Mouse (Mus musculus): ENCODE data around the gene Ficd. TPM values are rescaled to one million over a fixed set of nuclear protein-coding genes. Genes with fewer than 3 reads are reported as not detected.
"Not testable (repeated sequence)": the region's sequence is repeated elsewhere in the genome, so short reads cannot be mapped to it uniquely, and the experiment has no call there.

The Ficd gene
- total RNA-seq, 1 experiment = 8.6 TPM

- no peak for DNase-seq (ENCODE audit: low read depth, low spot score)
- in situ Hi-C loops (cut with MboI; ENCODE audit: low sequenced_read_pairs in 2 of 2, unreplicated experiment in 2 of 2) = loop anchor here in 1 of 2 experiments (5.0 kb wide), 1 partner anchor 36 kb away; no protein-coding TSS in a partner anchor
- no peak overlapping the region for H3K27ac ChIP-seq (ENCODE audit: insufficient read depth, low read depth, low read length, poor library complexity, severe bottlenecking)
- no peak overlapping the region for H3K4me3 ChIP-seq (ENCODE audit: insufficient read depth in 1 of 2, low read depth in 1 of 2, low read length in 2 of 2, poor library complexity in 1 of 2, severe bottlenecking in 1 of 2)
- H3K9me3 ChIP-seq (ENCODE audit: control insufficient read depth, insufficient read depth, low read depth, low read length) = no peaks in the 10 kb centered on the region
- no peak overlapping the region for H3K9ac ChIP-seq (ENCODE audit: insufficient read depth, low read depth, low read length, poor library complexity, severe bottlenecking)
- peaks cover 0 to 2% of the 10 kb centered on the region in 2 experiments; a peak in 2 of 4 replicates for H3K4me1 ChIP-seq (ENCODE audit: control insufficient read depth in 2 of 2, insufficient read depth in 2 of 2, low read length in 2 of 2, poor library complexity in 1 of 2)
- peaks cover 21% of the 10 kb centered on the region for H3K36me3 ChIP-seq (ENCODE audit: control insufficient read depth, insufficient read depth, low read length, poor library complexity, severe bottlenecking)
- TF ChIP-seq HCFC1 (IDR thresholded peaks at IDR 0.05; ENCODE audit: borderline replicate concordance, insufficient read depth, low read length) (no peak), ZC3H11A (IDR thresholded peaks at IDR 0.05; ENCODE audit: borderline replicate concordance, low read depth, low read length) (no peak), ZNF384 (IDR thresholded peaks at IDR 0.05; ENCODE audit: low read depth, low read length) (no peak), CHD2 (IDR thresholded peaks at IDR 0.05; ENCODE audit: low read depth, low read length) (no peak), MAFK (IDR thresholded peaks at IDR 0.05; ENCODE audit: insufficient read depth, low read depth, low read length) (no peak)
Measured at GRCm38 (mm10) chr5:113776128-113776895, 40.7 kb downstream of the Ficd start.

DNA sequence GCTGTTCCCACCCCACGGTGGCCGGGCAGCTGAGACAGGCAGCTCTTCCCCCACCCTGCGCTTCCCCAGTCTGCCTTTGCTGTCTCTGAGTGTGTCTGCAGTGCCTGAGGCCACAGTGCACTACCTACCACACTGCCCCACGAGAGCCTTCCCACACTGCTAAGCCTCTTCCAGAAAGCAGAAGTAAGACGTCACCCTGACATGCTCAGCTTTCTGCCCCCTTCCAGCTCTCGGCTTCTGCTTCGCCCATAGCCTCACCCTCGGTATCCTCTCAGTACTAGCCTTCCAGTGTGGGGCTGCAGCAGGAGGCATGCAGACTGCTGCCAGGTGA is 41.3 kb downstream of the Ficd start:
- H3K9me3 ChIP-seq (ENCODE audit: control insufficient read depth, insufficient read depth, low read depth, low read length) = no peaks in the 10 kb centered on the region
- in situ Hi-C loops (cut with MboI; ENCODE audit: low sequenced_read_pairs in 2 of 2, unreplicated experiment in 2 of 2) = loop anchor here in 1 of 2 experiments (5.0 kb wide), 1 partner anchor 35 kb away; no protein-coding TSS in a partner anchor
- no peak overlapping the region for H3K9ac ChIP-seq (ENCODE audit: insufficient read depth, low read depth, low read length, poor library complexity, severe bottlenecking)
- peaks cover 0 to 2% of the 10 kb centered on the region in 2 experiments; a peak in 2 of 4 replicates for H3K4me1 ChIP-seq (ENCODE audit: control insufficient read depth in 2 of 2, insufficient read depth in 2 of 2, low read length in 2 of 2, poor library complexity in 1 of 2)
- no peak overlapping the region for H3K4me3 ChIP-seq (ENCODE audit: insufficient read depth in 1 of 2, low read depth in 1 of 2, low read length in 2 of 2, poor library complexity in 1 of 2, severe bottlenecking in 1 of 2)
- DNase-seq (ENCODE audit: low read depth, low spot score) = no peak
- H3K27ac ChIP-seq (ENCODE audit: insufficient read depth, low read depth, low read length, poor library complexity, severe bottlenecking) = no peak overlapping the region
- H3K36me3 ChIP-seq (ENCODE audit: control insufficient read depth, insufficient read depth, low read length, poor library complexity, severe bottlenecking) = peaks cover 21% of the 10 kb centered on the region
- TF ChIP-seq ZC3H11A (IDR thresholded peaks at IDR 0.05; ENCODE audit: borderline replicate concordance, low read depth, low read length) (no peak), CHD2 (IDR thresholded peaks at IDR 0.05; ENCODE audit: low read depth, low read length) (no peak), MAFK (IDR thresholded peaks at IDR 0.05; ENCODE audit: insufficient read depth, low read depth, low read length) (no peak), ZNF384 (IDR thresholded peaks at IDR 0.05; ENCODE audit: low read depth, low read length) (no peak), HCFC1 (IDR thresholded peaks at IDR 0.05; ENCODE audit: borderline replicate concordance, insufficient read depth, low read length) (no peak)

DNA sequence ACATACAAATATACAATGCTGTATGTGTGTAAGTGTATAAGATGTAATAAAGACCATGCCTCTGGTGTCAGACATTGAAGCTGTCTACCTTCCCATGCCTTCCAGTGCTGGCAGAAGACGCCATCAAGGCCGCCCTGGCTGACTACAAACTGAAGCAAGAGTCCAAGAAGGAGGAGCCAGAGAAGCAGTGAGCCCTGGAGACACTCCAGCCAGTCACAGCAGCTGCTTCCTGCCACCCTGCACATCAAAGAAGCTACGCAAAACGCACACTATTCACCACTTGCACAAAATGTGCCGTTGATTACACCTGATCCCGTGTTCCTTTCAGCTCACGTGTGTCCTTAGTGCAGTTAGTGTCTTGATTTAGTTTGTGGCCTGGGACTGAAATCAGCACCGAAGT is 42.1 kb downstream of the Ficd start:
- H3K9ac ChIP-seq (ENCODE audit: insufficient read depth, low read depth, low read length, poor library complexity, severe bottlenecking); H3K27ac ChIP-seq (ENCODE audit: insufficient read depth, low read depth, low read length, poor library complexity, severe bottlenecking); H3K9me3 ChIP-seq (ENCODE audit: control insufficient read depth, insufficient read depth, low read depth, low read length); H3K4me1 ChIP-seq (ENCODE audit: control insufficient read depth in 2 of 2, insufficient read depth in 2 of 2, low read length in 2 of 2, poor library complexity in 1 of 2); DNase-seq (ENCODE audit: low read depth, low spot score); H3K4me3 ChIP-seq (ENCODE audit: insufficient read depth in 1 of 2, low read depth in 1 of 2, low read length in 2 of 2, poor library complexity in 1 of 2, severe bottlenecking in 1 of 2): not testable (repeated sequence)
- H3K36me3 ChIP-seq (ENCODE audit: control insufficient read depth, insufficient read depth, low read length, poor library complexity, severe bottlenecking) = peaks cover 21% of the 10 kb centered on the region
- in situ Hi-C loops (cut with MboI; ENCODE audit: low sequenced_read_pairs in 2 of 2, unreplicated experiment in 2 of 2) = loop anchor here in 1 of 2 experiments (5.0 kb wide), 1 partner anchor 35 kb away; no protein-coding TSS in a partner anchor

DNA sequence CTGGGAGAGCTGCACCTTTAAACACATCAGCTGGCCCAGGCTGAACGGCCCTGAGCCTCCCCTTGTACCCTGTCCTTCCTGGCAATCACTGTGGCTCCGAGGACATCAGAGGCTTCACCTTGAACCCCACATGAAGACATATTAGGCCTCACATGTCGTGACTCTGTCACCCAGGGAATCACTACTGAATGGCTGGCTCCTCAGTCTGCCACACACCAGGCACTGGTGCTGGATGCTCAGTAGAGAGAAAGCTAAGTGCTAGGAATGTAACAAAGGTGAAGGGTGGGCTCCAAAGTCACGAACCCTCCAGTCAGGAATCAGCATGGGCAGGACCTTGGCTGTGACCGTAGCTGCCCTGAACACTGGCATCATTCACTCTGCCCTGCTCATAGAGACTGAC is 44.0 kb downstream of the Ficd start:
- H3K9ac ChIP-seq (ENCODE audit: insufficient read depth, low read depth, low read length, poor library complexity, severe bottlenecking) = no peak overlapping the region
- no peak for DNase-seq (ENCODE audit: low read depth, low spot score)
- in situ Hi-C loops (cut with MboI; ENCODE audit: low sequenced_read_pairs in 2 of 2, unreplicated experiment in 2 of 2) = loop anchor here in 1 of 2 experiments (5.0 kb wide), 1 partner anchor 33 kb away; no protein-coding TSS in a partner anchor
- no peak overlapping the region for H3K27ac ChIP-seq (ENCODE audit: insufficient read depth, low read depth, low read length, poor library complexity, severe bottlenecking)
- no peaks in the 10 kb centered on the region for H3K4me1 ChIP-seq (ENCODE audit: control insufficient read depth in 2 of 2, insufficient read depth in 2 of 2, low read length in 2 of 2, poor library complexity in 1 of 2)
- H3K4me3 ChIP-seq (ENCODE audit: insufficient read depth in 1 of 2, low read depth in 1 of 2, low read length in 2 of 2, poor library complexity in 1 of 2, severe bottlenecking in 1 of 2) = no peak overlapping the region
- TF ChIP-seq HCFC1 (IDR thresholded peaks at IDR 0.05; ENCODE audit: borderline replicate concordance, insufficient read depth, low read length) = no peak
- TF ChIP-seq ZNF384 (IDR thresholded peaks at IDR 0.05; ENCODE audit: low read depth, low read length) = no peak
- no peak for TF ChIP-seq ZC3H11A (IDR thresholded peaks at IDR 0.05; ENCODE audit: borderline replicate concordance, low read depth, low read length)
- no peak for TF ChIP-seq CHD2 (IDR thresholded peaks at IDR 0.05; ENCODE audit: low read depth, low read length)
- no peaks in the 10 kb centered on the region for H3K9me3 ChIP-seq (ENCODE audit: control insufficient read depth, insufficient read depth, low read depth, low read length)
- peaks cover 19% of the 10 kb centered on the region for H3K36me3 ChIP-seq (ENCODE audit: control insufficient read depth, insufficient read depth, low read length, poor library complexity, severe bottlenecking)

Data from ES-E14 (cell line).